Mouse (Mus musculus) thymus, adult 2 months (tissue): ENCODE results near the gene Glrx3. TPM values are rescaled to one million over a fixed set of nuclear protein-coding genes. Genes with fewer than 3 reads are reported as not detected.
A peak's percentile ranks its signal among the peaks of the same experiment; 100 is the strongest.

ENCODE experiments used
- DNase-seq: peaks from one replicate; pipeline ENCODE4 v3.0.0; 2021
- H3K27ac ChIP-seq: fragments of 200-500 bp; 2 replicates; pipeline ENCODE4 v1.5.1; 2012; ENCODE audit warnings: low read length, control low read depth; ENCODE audit not compliant: control insufficient read depth, insufficient read depth
- H3K27me3 ChIP-seq: fragments of 200-500 bp; 2 replicates; pipeline ENCODE4 v1.6.1; 2012; ENCODE audit warnings: mild to moderate bottlenecking, low read length, moderate library complexity, mixed read lengths; ENCODE audit not compliant: control insufficient read depth, insufficient read depth
- H3K36me3 ChIP-seq: fragments of 200-500 bp; 2 replicates; pipeline ENCODE4 v1.6.1; 2012; ENCODE audit warnings: mild to moderate bottlenecking, low read length, moderate library complexity; ENCODE audit not compliant: control insufficient read depth, insufficient read depth
- H3K4me1 ChIP-seq: fragments of 200-500 bp; replicated peaks from 2 replicates; pipeline ENCODE4 v1.6.1; 2012; ENCODE audit warnings: low read length; ENCODE audit not compliant: control insufficient read depth, insufficient read depth
- H3K4me3 ChIP-seq: fragments of 200-500 bp; 2 replicates; pipeline ENCODE4 v1.5.1; 2012; ENCODE audit warnings: mild to moderate bottlenecking, low read length, control low read depth, moderate library complexity; ENCODE audit not compliant: control insufficient read depth, insufficient read depth
- CTCF ChIP-seq: fragments of 200-500 bp; IDR thresholded peaks from 2 replicates; pipeline ENCODE4 v1.5.1; 2012; ENCODE audit warnings: mild to moderate bottlenecking, control low read depth, low read length, moderate library complexity, borderline replicate concordance; ENCODE audit not compliant: control insufficient read depth, poor library complexity, insufficient read depth; ENCODE audit errors: extremely low read depth
- POLR2A ChIP-seq: fragments of 200-500 bp; IDR thresholded peaks from 2 replicates; pipeline ENCODE4 v1.6.1; 2012; ENCODE audit warnings: mild to moderate bottlenecking, low read length, control low read depth, moderate library complexity; ENCODE audit not compliant: control insufficient read depth, poor library complexity, insufficient read depth; ENCODE audit errors: extremely low read depth
- WGBS: fragments of 180-500 bp; shearing (Covaris S2); methylation state at CpG from one replicate; pipeline ENCODE4 v1.1.7; 2018; 5-methylcytosine and 5-hydroxymethylcytosine counted together
- polyA plus RNA-seq: library from polyadenylated mRNA; depleted of rRNA; stranded (reverse); fragments of >200 nt; gene quantifications from 2 replicates; pipeline ENCODE4 v1.2.3, GENCODE M21; 2012; rRNA removed

Gene Glrx3
- 39.1 and 48.2 TPM in 2 replicates for polyA plus RNA-seq

DNA sequence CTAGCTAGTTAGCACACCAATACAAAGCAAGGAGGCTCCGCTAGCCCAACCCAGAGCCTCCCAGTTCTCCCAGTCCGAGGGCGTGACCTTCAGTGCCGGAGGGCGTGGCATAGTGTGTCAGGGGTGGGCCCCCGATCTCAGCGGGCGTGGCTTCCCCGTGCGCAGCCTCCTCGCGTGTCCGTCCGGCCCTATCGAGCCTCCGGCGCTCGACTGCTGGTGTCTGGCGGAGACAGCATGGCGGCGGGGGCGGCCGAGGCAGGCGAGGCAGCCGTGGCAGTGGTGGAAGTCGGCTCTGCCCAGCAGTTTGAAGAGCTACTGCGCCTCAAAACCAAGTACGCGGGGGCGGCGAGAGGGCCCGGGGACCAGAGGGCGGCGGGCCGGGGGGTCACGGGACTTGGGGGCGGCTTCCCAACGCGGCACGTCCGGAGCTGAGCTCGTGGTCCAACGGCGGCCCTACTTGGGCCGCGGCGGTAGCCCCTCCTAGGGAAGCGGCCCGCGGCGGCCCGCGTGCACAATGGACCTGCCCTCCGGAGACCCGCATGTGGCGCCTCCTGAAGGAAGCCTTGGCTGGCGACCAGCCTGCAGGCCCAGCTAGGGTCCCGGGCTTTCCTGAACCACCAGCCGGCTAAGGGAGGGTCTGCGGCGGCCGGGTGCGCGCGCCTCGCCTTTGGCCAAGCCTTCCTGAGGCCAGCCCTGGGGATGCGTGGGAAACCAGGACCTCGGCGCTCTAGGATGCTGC is at the start of gene Glrx3:
Glrx3 (plus strand) TSS at position 175 of the 739 bp plus-strand sequence.
- Histone ChIP-seq H3K27me3 (no peaks in the 10 kb centered on the region), H3K4me1 (peaks cover 11% of the 10 kb centered on the region), H3K27ac (0 out of 2 replicates have a peak within 1 kb of the TSS, but pooled peaks have one; percentile 9), H3K36me3 (no peaks in the 10 kb centered on the region), H3K4me3 (peak within 1 kb of the TSS; percentile 88)
- peak; percentile 98 for DNase-seq
- 0 out of 2 replicates have a peak, but pooled peaks have one; percentile 27 for TF ChIP-seq CTCF
- no peak for TF ChIP-seq POLR2A
- under 1% methylated on average over 69 of the region's 69 CpGs for WGBS

- WGBS: 95% methylated on average over 5 of the region's 5 CpGs
- no peak overlapping the region for H3K27ac ChIP-seq
- TF ChIP-seq CTCF: no peak
- no peak for TF ChIP-seq POLR2A
- peaks cover 3% of the 10 kb centered on the region for H3K4me1 ChIP-seq
- H3K4me3 ChIP-seq: no peak overlapping the region
- H3K27me3 ChIP-seq: no peaks in the 10 kb centered on the region
- H3K36me3 ChIP-seq: no peaks in the 10 kb centered on the region
- DNase-seq: no peak
Measured at GRCm38 (mm10) chr7:137387863-137388262, 49.6 kb upstream of the Glrx3 start.

DNA sequence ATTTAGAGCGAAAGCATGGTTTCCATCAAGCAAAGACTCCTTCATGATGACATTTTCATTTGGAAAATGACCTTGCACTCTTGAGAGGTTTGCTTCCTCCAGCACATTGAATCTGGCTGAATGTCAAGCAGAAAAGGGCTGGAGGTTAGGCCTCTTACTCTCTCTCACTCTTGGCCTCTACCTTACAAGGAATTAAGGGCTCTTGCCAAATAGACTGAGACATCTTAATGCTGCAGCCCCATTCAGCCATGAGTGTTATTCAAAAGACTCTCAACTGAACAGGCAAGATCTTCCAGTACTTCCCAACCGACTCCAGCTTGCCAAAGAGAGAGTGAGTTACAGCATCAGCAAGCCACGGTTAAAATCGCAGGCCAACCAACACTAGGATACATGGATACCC is 42.0 kb upstream of the Glrx3 start:
- Histone ChIP-seq H3K4me1 (peaks cover 3% of the 10 kb centered on the region), H3K27me3 (no peaks in the 10 kb centered on the region), H3K4me3 (no peak overlapping the region), H3K27ac (no peak overlapping the region), H3K36me3 (no peaks in the 10 kb centered on the region)
- WGBS: 95% methylated on average over 4 of the region's 4 CpGs
- TF ChIP-seq POLR2A (no peak), CTCF (no peak)
- DNase-seq: no peak

GRCm38 (mm10) chr7:137397361-137397910 is 40.0 kb upstream of the Glrx3 start:
- 98% methylated on average over 8 of the region's 8 CpGs for WGBS
- TF ChIP-seq CTCF (no peak), POLR2A (no peak)

DNA sequence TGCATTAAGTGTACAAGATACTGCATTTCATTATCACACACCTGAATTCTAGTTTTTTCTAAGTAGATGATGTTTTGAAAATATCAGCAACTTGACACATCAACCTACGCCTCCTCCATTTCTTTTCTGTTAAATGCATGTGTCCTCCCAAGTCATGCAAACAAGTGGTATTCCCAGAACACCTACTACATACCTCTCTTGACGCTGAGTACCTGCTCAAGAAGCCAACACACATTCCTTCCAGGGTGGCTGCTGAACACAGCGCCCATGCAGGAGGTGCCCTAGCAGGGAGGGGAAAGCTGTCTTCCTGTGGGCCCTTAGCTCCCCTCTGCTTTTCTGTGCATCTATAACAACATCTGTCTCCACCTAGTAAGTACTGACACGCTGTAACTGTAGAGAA is 38.4 kb upstream of the Glrx3 start:
- H3K36me3 ChIP-seq: no peaks in the 10 kb centered on the region
- no peaks in the 10 kb centered on the region for H3K4me1 ChIP-seq
- no peak for TF ChIP-seq POLR2A
- no peak for TF ChIP-seq CTCF
- 97% methylated on average over 4 of the region's 4 CpGs for WGBS
- no peaks in the 10 kb centered on the region for H3K27me3 ChIP-seq
- no peak for DNase-seq
- no peak overlapping the region for H3K27ac ChIP-seq
- no peak overlapping the region for H3K4me3 ChIP-seq

More at GRCm38 (mm10) chr7:137397361-137397910, 40.0 kb upstream of the Glrx3 start:
- Histone ChIP-seq H3K4me1 (no peaks in the 10 kb centered on the region), H3K27ac (no peak overlapping the region), H3K36me3 (no peaks in the 10 kb centered on the region), H3K4me3 (no peak overlapping the region), H3K27me3 (no peaks in the 10 kb centered on the region)
- DNase-seq: no peak

DNA sequence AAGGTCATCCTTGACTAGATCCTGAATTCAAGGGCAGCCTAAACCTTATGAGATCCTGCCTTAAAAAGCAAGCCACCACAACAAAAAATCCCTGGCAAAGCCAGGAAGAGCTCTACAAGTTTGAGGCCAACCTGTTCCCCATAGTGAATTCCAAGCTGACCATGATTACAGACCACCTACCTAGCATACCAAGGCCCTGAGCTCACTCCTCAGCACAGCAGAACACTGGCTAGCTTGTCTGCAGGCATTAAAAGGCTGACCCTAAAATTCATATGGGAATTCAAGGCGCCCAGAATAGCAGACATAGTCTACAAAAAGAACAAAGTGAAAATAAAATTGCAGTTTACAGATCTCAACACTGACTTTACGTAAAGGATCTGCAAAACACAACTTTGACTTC is 33.3 kb upstream of the Glrx3 start:
- no peak for TF ChIP-seq POLR2A
- no peak for TF ChIP-seq CTCF
- 92% methylated on average over 2 of the region's 2 CpGs for WGBS
- H3K4me3 ChIP-seq: no peak overlapping the region

More for the DNA sequence above, 33.3 kb upstream of the Glrx3 start:
- H3K27ac ChIP-seq: no peak overlapping the region
- DNase-seq: no peak
- no peaks in the 10 kb centered on the region for H3K36me3 ChIP-seq
- peaks cover 2% of the 10 kb centered on the region; the same call in 1 of the 2 replicates for H3K4me1 ChIP-seq
- H3K27me3 ChIP-seq: no peaks in the 10 kb centered on the region
